Mouse (Mus musculus): Measurements from ENCODE around the gene Col1a1.

The Col1a1 gene

DNA sequence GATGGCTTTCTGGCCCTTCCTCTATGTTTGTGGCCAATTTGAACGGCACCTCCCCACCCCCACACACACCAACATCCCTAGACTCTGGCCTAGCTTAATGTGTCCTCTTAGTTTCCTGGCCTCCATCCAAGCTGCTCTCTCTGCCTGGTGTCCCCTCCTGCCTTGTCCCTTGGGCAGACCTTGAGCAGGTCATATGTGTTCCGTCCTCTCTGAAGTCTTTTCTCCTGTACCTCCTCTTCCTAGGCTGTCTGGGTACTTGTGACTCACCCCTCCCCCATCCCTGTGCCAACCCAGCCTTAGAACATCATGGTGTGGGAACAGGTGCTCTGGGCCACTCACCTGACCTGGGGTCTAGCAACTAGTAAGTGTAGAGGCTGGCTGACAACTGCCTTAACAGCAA, 38.9 kb downstream of the Col1a1 start:
- no peak for DNase-seq (ENCODE audit: low read depth, low spot score)

- no peak for DNase-seq (ENCODE audit: low read depth, low spot score)
Observed at GRCm38 (mm10) chr11:94976199-94976598, 40.2 kb downstream of the Col1a1 start, which contains the start of gene Sgca. Gene Sgca (minus strand): TSS chr11:94976327.

- DNase-seq (ENCODE audit: low read depth, low spot score): no peak
Observed at GRCm38 (mm10) chr11:94978178-94978915, 42.3 kb downstream of the Col1a1 start.

DNA sequence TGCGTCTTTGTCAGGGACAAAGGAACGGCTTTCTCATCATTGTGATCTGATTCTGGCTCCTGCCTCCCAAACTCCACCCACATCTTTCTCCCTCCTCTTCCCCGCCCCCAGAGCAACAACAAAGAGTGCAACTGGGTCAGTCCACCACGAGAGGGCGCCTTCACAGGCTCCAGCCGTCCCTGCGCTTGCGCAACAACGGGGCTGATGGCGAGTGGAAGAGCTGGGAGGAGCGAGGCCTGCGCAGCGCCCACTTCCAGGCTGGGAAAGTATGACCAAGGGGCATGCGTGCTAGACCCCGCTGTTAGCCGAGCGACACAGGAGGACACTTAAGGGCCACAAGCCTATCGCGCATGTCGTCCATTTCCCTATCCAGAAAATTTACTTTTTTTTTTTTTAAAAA, 42.9 kb downstream of the Col1a1 start:
- peak; percentile 94 for DNase-seq (ENCODE audit: low read depth, low spot score)

DNA sequence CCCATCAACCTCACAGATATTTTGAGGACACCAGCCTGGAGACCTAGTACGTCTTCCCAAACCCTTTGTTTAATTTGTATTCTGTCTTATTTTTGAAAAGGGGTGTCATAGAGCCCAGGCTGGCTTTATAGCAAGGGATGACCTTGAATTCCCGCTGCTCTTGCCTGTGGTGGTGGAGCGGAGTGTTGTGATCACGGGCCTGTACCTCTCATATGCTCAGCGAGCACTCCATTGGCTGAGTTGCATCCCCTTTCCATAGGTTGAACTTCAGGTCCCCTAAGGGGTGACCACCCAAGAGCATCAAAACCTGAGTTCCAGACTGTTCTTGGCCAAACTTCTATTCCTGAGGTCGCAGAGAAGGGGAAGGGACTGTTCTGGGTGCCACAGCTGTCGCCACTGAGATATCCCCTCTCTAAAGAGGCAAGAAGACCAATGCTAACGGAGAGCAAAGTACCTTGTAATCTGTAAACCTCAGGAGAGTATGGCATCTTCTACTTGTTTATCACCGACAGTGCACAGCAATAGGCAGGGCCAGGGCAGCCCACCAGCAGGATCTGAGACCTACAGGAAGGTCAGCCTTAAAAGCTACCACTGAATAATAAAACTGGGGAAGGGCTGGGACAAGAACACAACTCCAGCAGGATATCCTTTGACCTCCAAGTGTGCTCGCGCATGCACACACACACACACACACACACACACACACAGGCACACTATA, 43.6 kb downstream of the Col1a1 start:
- DNase-seq (ENCODE audit: low read depth, low spot score): no peak

DNA sequence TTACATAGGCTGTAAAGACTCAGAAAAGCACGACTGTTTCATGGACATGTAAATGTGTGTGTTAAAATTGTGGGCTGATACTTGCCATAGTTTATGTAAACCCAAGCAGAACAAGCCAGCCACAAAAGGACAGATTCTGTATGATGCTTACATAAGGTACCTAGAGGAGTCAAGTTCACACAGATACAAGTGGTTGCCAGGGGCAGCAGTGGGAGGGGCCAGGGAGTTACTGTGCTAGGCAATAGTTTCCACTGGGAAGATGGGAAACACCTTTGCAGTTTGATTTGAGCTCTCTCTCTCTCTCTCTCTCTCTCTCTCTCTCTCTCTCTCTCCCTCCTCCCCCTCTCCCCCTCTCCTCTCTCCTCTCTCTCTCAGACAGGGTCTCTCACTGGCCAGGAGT, 49.1 kb downstream of the Col1a1 start:
- DNase-seq (ENCODE audit: low read depth, low spot score): no peak

DNA sequence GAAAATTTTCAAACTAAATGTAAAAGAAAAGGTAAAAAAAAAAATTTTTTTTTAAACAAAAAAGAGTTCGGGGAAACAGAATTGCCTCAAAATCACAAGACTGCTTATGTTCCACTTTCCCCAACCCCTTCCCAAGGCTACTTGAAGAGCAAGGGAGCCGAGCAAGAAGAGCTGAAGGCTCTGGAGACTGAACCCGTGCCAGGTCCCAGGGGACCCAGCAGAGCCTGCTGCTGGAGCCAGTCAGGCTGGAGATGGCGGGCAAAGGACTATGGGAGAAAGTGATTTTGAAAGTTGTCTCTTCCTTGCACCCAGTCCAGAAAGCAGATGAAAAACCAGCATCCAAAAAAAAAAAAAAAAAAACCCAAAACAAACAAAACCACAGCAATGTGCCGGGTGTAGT, 49.8 kb downstream of the Col1a1 start:
- no peak for DNase-seq (ENCODE audit: low read depth, low spot score)

GRCm38 (mm10) chr11:94986435-94986834, 50.4 kb downstream of the Col1a1 start:
- DNase-seq (ENCODE audit: low read depth, low spot score): no peak

DNA sequence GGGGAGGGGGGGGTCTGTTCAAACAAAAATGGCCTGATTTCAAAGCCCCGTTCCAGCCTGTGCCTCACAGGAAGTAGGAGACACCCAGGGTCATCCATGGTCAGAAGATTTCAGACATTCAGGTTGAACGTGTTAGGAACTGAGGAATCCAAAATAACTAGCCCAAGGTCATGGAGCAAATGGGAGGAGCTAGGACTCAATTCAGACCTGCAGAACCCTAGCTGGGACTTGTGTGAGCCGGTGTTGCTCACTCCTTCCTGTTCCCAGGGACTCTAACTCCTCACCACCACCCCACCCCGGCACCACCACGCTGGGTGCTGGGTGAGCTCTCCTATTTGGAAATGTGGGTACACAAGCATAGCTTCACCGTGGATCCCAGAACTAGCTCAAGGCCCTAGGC, 51.3 kb downstream of the Col1a1 start:
- peak; percentile 81 for DNase-seq (ENCODE audit: low read depth, low spot score)

DNA sequence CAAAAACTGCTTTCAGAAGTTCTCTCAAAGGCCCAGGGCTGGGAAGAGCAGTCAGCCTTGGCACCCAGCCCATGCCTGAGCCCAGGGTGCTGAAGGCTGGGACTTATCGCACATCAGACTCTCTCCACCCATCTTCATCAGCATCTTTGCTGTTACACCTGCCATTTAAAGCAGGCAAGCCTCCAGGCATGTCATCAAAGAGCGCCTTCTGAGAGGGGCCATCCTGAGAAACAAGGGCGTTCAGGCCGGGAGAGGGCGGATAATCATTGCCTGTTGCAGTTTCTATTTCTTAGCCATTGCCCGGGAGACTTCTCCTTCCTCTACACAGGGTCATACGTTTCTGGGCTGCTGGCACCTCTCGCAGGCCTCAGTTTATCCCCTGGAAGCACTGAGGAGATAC, 51.8 kb downstream of the Col1a1 start:
- peak; percentile 31 for DNase-seq (ENCODE audit: low read depth, low spot score)

DNA sequence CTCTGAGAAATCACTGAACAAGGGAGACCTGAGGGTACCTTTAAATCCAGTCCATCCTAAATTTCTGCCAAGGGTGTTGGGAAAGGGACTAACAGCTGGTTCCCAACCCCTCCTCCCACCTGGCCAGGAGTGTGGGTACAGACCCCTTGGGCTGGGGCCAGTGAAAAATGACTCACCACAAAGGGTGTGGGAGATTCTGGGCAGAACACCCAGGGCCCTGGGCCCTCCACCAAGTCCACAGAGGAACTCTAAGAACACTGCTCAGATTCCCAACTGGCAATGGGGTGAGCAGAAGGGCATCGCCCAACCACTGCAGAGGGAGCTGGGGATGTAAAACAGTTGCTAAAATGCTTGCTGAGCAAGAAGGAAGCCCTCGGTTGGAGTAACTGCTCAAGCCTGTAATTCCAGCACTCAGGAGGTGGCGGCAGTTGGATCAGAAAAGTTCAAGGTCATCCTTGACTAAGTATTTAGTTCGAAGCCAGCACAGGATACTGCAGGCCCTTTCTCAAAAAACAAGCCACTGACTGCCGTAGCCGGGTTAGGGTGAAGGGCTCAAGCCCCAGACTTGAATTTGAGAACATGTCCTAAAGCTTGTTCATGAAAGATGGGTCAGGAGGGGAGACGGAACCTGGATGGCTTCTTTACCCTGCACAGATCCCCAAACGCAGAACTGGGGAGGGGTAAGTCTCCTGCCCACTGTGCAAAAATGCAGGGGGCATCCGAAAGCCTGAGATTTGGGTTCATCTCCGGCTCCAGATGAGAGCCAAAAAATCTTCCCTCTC, 52.9 kb downstream of the Col1a1 start:
- peak; percentile 43 for DNase-seq (ENCODE audit: low read depth, low spot score)

DNA sequence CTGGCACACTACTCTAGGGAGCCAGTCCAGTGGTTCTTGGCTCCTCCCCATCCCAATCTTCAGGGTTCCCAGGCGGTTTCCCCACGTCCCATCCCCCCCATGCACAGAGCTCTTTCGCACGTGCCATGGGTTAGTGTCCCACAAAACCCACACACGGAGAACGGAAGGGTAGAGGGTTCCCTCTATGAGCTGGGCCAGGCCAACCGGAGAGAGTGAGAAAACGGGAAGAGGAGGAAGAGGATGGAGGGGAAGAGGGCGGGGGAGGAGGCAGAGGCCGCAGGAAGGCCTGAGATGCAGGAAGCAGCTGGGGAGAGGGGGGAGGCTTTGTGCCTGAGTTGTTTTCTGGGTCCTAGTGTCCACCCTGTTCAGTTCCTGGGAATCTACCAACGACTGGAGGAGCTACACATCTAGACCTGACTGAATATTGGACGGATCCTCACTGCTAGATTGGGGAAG, 53.6 kb downstream of the Col1a1 start:
- peak; percentile 94 for DNase-seq (ENCODE audit: low read depth, low spot score)

GRCm38 (mm10) chr11:94990102-94990748, 54.2 kb downstream of the Col1a1 start:
- DNase-seq (ENCODE audit: low read depth, low spot score): no peak

DNA sequence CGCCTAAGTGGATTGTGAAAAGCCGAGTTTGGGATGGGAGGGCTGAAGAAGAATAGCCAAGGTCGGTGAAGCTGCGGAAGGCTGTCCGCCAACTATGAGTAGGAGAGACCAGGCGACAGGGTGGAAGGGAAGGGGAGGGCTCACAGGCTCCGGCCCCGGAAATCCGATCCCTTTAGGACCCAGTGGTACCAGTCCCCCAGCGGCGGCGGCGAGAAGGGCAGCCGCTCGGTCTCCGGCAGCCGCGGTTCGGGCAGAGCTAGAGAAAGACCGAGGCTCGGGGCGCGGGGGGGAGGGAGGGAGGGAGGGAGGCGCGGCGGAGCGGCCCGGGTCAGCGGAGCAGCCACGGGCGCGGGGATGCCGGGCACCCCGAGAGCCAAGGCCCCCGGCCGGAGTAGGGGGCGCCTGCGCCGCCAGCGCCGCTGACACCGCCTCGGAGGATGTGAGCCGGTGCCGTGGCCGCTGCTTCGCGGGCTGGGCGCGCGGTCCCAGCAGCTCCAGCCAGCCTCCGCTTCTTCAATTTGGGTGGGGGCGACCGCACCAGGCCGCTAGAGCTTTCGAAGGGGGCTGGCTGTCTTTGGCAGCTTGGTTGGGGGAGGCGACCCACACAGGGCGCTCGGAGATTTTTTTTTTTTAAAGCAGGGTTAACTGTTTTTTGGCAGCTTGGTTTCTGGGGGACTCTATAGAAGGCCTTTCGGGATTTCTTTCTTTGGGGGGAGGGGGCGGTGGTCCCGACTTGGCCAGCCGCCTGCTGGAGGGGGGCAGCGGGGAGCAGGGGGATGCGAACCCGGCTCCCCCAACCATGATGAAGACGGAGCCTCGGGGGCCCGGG, 54.9 kb downstream of the Col1a1 start, which contains the start of gene Ppp1r9b:
TSS of gene Ppp1r9b (plus strand) at position 287 of the 829 bp plus-strand sequence.
- peak; percentile 91 for DNase-seq (ENCODE audit: low read depth, low spot score)

DNA sequence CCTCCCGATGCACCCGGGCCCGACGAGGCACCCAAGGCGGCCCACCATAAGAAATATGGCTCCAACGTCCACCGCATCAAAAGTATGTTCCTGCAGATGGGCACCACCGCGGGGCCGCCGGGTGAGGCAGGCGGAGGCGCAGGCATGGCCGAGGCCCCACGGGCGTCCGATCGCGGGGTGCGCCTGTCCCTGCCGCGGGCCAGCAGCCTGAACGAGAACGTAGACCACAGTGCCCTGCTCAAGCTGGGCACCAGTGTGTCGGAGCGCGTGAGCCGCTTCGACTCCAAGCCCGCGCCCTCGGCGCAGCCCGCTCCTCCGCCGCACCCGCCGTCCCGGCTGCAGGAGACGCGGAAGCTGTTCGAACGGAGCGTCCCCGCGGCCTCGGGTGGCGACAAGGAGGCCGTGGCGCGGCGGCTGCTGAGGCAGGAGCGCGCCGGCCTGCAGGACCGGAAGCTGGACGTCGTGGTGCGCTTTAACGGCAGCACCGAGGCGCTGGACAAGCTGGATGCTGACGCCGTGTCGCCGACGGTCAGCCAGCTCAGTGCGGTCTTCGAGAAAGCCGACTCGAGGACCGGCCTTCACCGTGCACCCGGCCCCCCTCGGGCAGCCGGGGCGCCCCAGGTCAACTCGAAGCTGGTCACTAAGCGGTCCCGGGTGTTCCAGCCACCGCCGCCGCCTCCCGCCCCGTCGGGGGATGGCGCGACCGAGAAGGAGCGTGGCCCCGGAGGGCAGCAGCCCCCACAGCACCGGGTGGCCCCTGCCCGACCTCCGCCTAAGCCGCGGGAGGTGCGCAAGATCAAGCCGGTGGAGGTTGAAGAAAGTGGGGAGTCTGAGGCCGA, 55.8 kb downstream of the Col1a1 start:
- DNase-seq (ENCODE audit: low read depth, low spot score): no peak

GRCm38 (mm10) chr11:94992480-94992753, 56.4 kb downstream of the Col1a1 start:
- no peak for DNase-seq (ENCODE audit: low read depth, low spot score)

DNA sequence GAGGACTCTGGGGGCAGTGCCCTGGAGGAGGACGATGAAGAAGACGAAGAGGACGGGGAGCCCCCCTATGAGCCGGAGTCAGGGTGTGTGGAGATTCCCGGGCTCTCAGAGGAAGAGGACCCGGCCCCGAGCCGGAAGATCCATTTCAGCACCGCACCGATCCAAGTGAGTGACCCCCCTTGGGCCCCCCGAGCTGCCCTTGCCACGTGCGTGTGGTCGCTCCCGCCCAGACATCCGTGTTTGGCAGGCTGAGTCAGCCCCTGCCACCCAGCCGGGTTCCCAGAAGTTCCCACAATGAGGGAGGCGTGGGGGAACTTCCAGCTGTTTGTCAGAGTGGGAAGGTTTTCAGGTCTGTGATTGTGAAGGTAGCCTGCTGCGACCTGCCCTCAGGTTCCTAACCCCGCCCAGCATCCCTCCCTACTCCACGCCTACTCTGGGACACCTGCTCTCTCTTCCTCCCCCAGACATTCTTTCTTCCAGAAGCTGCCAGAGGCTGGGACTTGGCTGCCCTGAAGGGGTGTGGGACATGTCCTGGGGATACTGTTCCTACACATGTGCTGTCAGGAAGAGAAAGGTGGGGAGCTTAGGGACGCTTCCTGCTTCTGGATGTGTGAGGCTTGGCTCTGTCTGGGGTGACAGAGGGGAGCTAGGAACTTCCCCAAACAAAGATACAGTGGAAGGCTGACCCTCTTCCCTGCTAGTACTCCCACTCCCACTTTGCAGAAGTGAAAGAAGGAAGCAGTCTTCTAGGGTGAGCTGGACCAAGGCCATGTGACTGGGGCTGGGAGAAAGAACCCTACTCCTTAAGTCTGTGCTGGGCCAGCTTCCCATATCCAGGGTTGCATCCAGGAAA, 57.0 kb downstream of the Col1a1 start:
- DNase-seq (ENCODE audit: low read depth, low spot score): peak; percentile 94

DNA sequence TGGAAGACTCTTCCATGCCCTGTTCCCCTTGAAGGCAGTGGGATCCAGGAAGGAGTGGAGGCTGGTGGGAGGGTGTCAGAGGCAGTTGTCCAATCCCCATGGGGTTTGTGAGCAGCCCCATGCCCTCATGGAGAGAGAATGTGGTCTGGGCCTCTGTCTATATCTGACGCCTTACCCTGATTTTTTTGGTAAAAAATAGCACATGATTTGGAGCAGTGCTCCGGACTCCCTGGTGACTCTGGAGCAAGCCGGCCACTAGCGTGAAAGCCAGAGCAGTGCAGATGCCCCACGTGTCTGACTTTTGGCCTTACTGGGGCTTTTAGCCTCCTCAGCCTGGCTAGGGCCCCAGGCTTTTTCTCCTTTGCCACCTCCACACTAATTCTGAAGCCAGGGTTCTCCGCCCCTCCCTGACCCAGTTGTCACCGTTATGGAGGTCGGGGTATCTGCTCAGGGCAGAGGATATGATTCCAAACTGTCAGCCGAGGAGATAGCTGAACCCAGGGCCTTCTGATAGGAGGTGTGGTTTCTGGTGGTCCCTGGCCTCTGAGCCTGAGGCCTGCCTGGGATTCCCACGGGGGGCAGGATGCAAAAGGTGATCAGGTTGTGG, 58.3 kb downstream of the Col1a1 start:
- no peak for DNase-seq (ENCODE audit: low read depth, low spot score)
